Mouse (Mus musculus): Measurements from ENCODE around the gene 7420426K07Rik.

Gene 7420426K07Rik

DNA sequence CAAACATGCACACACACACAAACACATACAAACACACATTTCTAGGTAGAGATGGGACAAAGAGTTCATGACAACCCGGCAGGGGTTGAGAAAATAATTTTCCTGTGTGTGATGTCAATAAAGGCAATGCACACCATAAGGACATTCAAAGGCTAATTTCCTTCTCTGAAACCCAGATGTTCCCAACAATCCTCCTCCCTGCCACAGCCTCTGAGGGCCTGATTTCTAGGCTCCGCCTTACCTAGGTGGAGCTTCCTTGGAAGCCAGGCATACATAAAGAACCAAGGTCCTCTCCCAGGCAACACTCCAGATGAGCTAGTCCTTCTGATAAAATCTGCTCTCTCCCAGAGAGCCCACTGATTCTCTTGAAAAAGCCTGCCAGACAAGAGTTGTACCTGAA, at the start of gene 7420426K07Rik:
7420426K07Rik (plus strand) TSS at position 301 of the 400 bp plus-strand sequence.
- no peak for DNase-seq

DNA sequence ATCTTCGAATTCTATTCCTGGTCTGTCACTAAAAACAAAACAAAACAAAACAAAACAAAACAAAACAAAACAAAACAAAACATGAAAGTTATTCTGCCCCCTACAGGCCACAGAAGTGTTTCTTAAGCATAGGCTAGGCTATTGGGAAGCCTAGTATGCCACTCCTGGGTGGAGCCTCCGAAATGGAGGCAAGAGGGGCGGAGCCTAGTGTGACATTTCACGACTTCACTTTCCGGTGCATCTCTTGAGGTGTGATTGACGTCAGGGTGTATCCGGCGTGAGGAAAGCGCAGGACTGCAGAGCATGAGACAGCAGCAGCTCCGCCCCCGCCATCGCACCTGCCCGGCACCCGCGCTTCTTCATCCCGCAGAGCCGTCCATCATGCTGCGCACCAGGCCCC, 46.7 kb upstream of the 7420426K07Rik start, which contains the start of gene Prr23a2:
Prr23a2 (plus strand) TSS at position 285 of the 400 bp plus-strand sequence.
- DNase-seq = no peak

DNA sequence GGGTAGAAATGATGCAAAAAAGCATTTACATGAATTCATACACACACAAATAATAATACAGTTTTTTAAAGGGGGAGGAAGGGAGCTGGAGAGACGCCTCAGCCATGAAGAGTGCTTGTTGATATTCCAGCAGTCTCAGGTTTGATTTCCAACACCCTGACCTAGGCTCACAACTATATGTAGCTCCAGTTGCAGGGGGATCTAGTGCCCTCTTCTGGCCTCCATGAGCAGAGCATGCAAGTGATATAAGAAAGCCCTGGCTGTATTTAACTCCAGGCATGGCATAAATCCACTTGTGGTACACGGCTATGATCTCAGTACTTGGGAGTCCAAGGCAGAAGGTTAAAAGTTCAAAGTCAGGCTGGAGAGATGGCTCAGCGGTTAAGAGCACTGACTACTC, 39.5 kb upstream of the 7420426K07Rik start:
- peak in 1 of 2 experiments; percentile 17 for DNase-seq

DNA sequence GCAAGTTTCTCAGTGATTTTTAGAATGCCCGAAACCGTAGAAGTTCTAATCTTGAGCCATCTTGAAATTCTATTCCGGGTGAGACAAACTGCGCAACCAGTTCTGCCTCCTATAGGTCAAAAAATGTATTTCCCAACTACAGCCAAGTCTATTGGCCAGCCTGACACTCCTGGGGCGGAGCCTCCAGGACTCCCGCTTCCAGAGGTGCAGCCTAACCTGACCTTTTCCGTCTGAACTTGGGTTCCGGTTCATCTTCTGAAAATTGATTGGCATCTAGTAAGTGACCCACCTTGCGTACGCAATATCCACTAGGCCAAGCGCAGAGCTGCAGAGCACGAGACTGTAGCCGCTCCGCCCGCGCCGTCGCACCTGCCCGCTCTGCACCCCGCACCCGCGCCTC, 38.3 kb upstream of the 7420426K07Rik start, which contains the start of gene Prr23a3:
Prr23a3 (plus strand) TSS at position 197 of the 400 bp plus-strand sequence.
- no peak for DNase-seq

DNA sequence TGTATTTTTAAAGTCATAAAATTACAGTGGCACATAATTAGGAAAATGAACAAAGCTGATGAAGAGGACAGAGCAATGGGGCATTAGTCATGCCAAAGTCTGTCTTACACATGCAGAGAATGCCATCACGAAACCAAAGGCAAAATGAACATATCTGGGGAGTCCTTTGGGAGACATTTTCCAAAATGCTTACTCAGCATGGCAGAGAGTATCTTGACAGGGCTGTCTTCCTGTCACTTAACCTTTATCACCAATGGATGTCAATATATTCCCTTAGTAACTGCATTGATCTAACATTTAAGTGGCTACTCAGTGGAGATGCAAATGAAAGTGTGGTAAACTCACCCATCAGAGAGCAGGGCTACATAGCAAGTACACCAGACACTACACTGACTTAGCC, 1.4 kb upstream of the 7420426K07Rik start:
- DNase-seq = no peak

DNA sequence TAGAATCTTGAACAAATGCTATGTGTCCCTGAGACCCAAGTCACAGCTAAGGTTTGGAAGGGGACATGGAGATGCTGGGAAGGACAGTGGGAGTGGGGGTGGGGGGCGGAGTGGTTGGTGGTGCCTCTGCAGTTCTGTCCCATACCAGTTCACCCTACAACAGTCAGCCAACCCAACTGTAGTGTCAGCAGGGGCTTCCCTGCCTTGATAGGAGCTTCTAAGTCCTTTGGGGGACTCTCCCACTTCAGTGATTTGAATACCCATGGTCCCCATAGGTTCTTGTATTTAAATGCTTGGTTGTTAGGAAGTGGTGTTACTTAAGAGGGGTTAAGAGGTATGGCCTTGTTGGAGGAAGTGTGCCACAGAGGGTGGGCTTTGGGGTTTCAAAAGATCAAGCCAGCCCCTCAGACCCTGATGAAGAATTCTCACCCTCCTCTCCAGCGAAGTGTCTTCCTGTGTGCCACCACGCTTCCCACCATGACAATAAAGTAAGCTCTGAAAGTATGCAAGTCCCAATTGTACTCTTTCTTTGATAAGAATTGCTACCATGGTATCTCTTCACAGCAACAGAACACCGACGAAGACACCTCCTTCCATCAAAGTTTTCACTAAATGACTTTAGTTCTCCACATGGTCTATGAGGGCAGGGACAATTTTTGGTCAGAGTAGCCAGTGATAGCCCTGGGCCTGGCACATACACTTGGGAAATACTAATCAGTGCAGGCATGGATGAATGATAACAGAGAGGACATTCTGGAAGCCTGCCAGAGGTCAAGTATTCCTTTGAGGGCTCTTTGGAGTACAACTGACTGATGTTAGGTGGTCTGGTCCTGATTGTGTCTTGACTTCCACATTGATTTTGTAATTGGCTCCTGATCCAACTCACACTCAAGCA, 18.0 kb downstream of the 7420426K07Rik start:
- no peak for DNase-seq

DNA sequence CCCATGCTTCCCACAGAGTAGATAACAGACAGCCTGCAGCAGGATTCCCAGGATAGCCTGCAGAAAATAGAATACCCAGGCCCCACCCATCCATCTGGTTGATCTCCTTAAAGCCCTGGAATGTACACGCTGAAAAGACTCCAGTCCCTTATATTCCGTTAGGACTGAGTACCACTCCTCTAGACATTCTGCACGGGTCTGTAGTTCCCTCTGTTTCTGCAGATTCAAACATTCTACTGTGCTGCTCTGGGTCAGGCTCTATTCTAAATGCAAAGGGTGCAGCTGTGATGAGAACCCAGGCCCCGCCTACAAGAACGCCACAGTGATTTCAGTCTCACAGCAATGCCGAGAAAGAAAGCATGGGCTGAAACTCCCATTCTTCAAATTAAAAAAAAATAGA, 20.2 kb downstream of the 7420426K07Rik start:
- no peak for DNase-seq

DNA sequence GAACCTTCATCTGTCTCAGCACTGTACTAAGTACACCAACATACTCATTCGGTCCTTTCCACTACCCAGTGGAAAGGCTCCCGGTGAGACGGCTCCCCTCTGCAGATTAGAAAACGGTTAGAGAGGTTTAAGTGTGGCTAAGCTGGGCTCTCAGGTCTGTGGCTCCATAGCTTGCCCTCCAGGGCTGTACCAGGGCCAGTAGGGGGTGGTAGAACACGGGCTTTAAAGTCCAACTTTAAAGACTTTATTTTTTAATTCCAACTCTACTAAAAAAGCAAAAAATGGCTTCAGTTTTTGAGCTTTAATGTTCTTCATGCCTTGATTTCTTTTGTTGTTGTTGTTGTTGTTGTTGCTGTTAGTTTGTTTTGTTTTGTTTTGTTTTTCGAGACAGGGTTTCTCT, 21.3 kb downstream of the 7420426K07Rik start:
- no peak for DNase-seq

DNA sequence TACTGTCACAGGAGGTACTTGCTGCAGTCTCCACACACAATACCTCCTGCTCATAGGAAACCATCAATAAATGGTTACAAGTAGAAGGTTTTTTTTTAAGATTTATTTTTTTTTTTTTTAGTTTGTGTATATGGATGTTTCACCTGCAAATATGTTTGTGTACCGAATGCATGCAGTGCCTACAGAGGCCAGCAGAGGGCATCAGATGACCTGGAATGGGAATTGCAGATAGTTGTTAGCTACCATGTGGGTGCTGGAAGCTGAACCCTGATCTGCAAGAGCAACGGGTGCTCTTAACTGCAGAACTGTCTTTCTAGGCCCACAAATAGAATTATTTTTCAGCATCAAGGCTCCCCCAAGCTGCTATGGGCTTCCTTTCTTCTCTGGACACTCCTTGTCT, 26.6 kb downstream of the 7420426K07Rik start:
- peak in 1 of 2 experiments; percentile 23 for DNase-seq

DNA sequence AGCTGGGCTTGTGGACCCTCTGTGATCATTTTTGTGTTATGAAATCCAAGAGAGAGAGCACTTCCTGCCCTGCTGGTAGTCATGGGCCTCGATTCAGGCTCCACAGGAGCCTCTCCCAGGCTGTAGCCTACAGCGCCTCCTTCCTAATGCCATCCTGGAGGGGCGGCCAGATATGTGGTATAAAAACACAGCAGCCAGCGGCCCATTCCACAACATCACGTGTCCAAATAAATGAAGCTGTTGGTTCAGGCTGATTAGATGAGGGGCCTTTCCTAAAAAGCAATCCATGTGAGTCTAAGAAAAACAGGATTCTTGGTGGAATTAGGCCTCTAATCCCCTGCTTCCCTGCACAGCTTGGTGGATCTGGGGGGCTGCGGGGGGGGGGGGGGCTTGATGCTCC, 30.0 kb downstream of the 7420426K07Rik start:
- no peak for DNase-seq

DNA sequence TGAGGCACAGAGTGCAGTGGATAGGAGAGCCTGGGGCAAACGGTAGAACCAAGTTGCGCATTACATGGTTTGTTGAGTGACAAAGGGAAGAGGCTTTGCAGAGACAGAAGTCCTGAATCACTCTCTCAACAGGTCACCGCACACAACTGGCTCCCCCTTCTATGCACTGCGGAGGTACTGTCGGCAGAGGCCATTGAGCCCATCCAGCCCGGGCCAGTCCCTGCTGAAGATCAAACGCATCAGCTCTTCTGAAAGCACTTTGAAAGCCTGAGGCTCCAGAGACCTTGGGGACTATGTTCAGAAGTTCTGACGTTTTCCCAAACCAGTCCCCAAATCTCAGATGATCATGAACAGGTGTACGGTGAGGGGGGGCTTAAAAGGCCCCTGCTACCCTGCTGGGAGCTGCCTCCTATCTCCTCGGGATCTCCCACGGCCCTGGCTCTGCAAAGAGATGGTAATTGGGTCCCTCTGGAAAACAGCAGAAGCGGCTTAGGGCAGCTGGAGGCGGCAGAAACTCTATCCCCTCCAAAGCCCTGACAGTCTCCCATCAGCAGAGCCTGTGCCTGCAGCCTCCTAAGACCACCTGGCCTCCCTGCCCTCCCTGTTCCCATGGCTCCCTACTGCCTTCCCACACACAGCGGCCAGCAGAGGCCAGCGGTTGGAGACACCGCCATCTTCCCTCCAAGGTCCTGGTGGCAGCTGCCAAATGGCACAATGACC, 32.4 kb downstream of the 7420426K07Rik start:
- DNase-seq = no peak

DNA sequence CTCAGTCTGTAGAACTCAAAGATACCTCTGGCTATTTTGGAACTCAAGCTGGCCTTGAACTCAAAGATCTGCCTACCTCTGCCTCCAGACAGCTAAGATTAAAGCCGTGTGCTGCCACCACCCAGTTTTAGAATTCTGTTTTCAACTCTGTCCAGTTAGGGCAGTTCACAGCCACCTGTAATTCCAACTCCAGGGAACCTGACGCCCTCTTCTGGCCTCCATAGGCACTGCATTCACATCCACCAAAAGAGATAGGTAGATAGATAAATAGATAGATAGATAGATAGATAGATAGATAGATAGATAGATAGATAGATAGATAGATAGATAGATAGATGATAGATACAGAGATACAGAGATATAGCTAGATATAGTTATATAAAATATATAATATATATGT, 36.4 kb downstream of the 7420426K07Rik start:
- peak; percentile 41 to 53 for DNase-seq

DNA sequence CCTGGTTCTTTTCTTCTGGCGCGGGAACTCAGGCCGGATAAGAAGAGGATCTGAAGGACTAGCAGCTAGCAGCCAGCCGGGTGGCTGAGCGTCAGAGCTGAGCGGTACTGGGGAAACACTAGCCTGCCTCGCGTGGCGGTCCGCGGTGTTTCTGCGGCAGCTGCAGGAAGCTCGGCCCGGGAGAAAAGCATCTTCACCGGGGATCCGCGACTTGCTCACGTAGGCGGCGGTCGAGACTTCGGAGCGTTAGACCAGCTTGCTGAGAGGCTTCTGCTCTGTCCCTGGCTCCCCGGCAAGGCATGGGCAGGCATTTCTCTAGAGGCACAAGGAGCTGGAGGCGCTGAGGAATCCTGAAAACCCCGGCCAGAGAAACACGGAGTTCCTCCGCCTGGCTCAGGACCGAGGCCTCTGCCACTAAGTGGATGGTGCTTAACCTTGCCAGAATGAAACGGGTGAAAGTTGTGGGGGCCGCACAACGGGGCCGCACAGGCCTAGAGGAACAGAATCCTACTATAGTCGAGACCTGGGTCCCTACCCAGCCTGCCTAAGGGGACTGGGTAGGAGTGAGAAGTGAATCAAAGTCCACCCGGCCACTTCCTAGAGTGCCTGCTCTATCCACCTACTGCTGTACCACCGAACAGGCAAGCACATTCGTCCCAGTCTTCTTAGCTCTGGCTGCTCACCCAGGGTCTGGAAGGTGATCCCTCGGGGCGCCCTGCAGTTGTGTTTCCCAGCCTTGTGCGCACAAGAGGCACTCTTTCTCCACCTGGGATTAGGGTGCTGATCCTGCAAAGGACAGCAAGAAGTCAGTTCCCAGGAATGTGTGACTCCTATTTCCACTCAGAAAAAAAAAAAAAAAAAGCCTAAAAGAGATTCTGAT, 49.5 kb downstream of the 7420426K07Rik start:
- peak; percentile 46 to 62 for DNase-seq

DNA sequence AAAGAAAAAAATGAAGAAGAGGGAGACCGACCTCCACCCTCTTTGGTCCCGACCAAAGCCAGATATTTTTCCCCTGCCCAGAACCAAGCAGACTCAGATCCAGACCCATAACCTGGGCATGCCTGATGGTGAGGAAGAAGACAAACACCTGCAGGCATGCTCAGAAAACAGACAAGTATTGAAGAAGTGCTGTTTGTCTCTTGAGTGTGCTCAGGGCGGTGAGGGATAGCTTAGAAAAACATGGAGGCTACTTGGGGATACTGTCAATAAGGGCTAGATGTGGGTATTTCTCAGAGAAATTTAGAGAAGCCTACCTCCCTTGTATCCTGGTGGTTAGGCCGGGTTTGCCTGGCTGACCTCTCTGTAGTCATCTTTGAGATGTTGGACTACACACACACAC, 50.4 kb downstream of the 7420426K07Rik start:
- no peak for DNase-seq

DNA sequence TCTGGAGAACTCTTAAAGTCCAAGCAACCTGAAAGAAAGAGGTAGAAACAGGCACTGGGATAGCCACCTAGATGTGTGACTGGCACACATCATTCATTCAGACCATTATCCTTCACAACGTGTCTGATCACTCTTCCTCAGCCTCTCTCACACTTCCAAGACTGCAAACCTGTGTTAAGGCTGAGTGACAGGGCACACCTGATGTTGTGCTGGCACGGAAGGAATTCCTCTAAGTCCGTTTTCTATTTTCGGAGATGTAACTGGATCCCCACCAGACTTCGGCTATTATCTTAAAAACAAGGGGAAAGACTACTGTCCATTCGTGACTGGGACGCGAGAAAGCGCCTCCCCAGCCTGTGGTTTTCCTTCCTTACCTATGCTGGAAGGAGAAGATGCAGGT, 50.9 kb downstream of the 7420426K07Rik start:
- no peak for DNase-seq
